Mouse (Mus musculus): ENCODE measurements at regions not wholly inside any gene's neighbourhood (a gene's known extent, or its start where the extent isn't known, plus 50 kb on each side); places are given as distances from the start of the nearest gene placed in this dataset.
"Not testable (repeated sequence)": the region's sequence is repeated elsewhere in the genome, so short reads cannot be mapped to it uniquely, and the experiment has no call there.

- H3K9ac ChIP-seq (ENCODE audit: low read depth, low read length), result no peak overlapping the region
- no peak for ATAC-seq (ENCODE audit: low FRiP score, low TSS enrichment)
- H3K27me3 ChIP-seq (ENCODE audit: control insufficient read depth, insufficient read depth, low read length), result no peaks in the 10 kb centered on the region
- H3K4me1 ChIP-seq (ENCODE audit: control insufficient read depth, insufficient read depth, low read length), result no peaks in the 10 kb centered on the region
- no peaks in the 10 kb centered on the region for H3K36me3 ChIP-seq (ENCODE audit: control insufficient read depth, insufficient read depth, low read length)
- H3K4me2 ChIP-seq (replicated peaks; ENCODE audit: low read depth, low read length), result no peak overlapping the region
- H3K27ac ChIP-seq (ENCODE audit: low read depth, low read length), result no peak overlapping the region
- H3K9me3 ChIP-seq (ENCODE audit: control insufficient read depth, low read length), result no peaks in the 10 kb centered on the region
- WGBS, result 85% methylated on average over 2 of the region's 2 CpGs
- H3K4me3 ChIP-seq (ENCODE audit: low read length), result no peak overlapping the region
Observed at GRCm38 (mm10) chrX:130525770-130526169, 776.2 kb downstream of the Diaph2 start.

GRCm38 (mm10) chrX:130533171-130534156 is 783.9 kb downstream of the Diaph2 start:
- Histone ChIP-seq H3K36me3 (ENCODE audit: control insufficient read depth, insufficient read depth, low read length) (no peaks in the 10 kb centered on the region), H3K27me3 (ENCODE audit: control insufficient read depth, insufficient read depth, low read length) (no peaks in the 10 kb centered on the region), H3K4me3 (ENCODE audit: low read length) (no peak overlapping the region), H3K27ac (ENCODE audit: low read depth, low read length) (no peak overlapping the region), H3K4me1 (ENCODE audit: control insufficient read depth, insufficient read depth, low read length) (no peaks in the 10 kb centered on the region), H3K4me2 (replicated peaks; ENCODE audit: low read depth, low read length) (no peak overlapping the region), H3K9ac (ENCODE audit: low read depth, low read length) (no peak overlapping the region), H3K9me3 (ENCODE audit: control insufficient read depth, low read length) (no peaks in the 10 kb centered on the region)
- 55% methylated on average over 9 of the region's 9 CpGs for WGBS
- ATAC-seq (ENCODE audit: low FRiP score, low TSS enrichment), result peak; percentile 52; the same call in 1 of the 2 replicates

- not testable (repeated sequence) for ATAC-seq (ENCODE audit: low FRiP score, low TSS enrichment); H3K4me3 ChIP-seq (ENCODE audit: low read length); H3K4me2 ChIP-seq (replicated peaks; ENCODE audit: low read depth, low read length); H3K4me1 ChIP-seq (ENCODE audit: control insufficient read depth, insufficient read depth, low read length); H3K9me3 ChIP-seq (ENCODE audit: control insufficient read depth, low read length); H3K27me3 ChIP-seq (ENCODE audit: control insufficient read depth, insufficient read depth, low read length); H3K36me3 ChIP-seq (ENCODE audit: control insufficient read depth, insufficient read depth, low read length); H3K9ac ChIP-seq (ENCODE audit: low read depth, low read length); H3K27ac ChIP-seq (ENCODE audit: low read depth, low read length)
- WGBS, result 91% methylated on average over 7 of the region's 8 CpGs
Observed at GRCm38 (mm10) chrX:130538771-130539170, 789.2 kb downstream of the Diaph2 start.

- Histone ChIP-seq H3K9ac (ENCODE audit: low read depth, low read length) (no peak overlapping the region), H3K27ac (ENCODE audit: low read depth, low read length) (no peak overlapping the region), H3K36me3 (ENCODE audit: control insufficient read depth, insufficient read depth, low read length) (no peaks in the 10 kb centered on the region), H3K9me3 (ENCODE audit: control insufficient read depth, low read length) (no peaks in the 10 kb centered on the region), H3K4me2 (replicated peaks; ENCODE audit: low read depth, low read length) (no peak overlapping the region), H3K4me1 (ENCODE audit: control insufficient read depth, insufficient read depth, low read length) (no peaks in the 10 kb centered on the region), H3K4me3 (ENCODE audit: low read length) (no peak overlapping the region), H3K27me3 (ENCODE audit: control insufficient read depth, insufficient read depth, low read length) (no peaks in the 10 kb centered on the region)
- WGBS, result 93% methylated on average over 5 of the region's 5 CpGs
- ATAC-seq (ENCODE audit: low FRiP score, low TSS enrichment), result no peak
Observed at GRCm38 (mm10) chrX:130548001-130548400, 798.5 kb downstream of the Diaph2 start.

GRCm38 (mm10) chrX:130549275-130549674 is 799.7 kb downstream of the Diaph2 start:
- no peaks in the 10 kb centered on the region for H3K36me3 ChIP-seq (ENCODE audit: control insufficient read depth, insufficient read depth, low read length)
- no peak overlapping the region for H3K4me3 ChIP-seq (ENCODE audit: low read length)
- H3K9ac ChIP-seq (ENCODE audit: low read depth, low read length), result no peak overlapping the region
- H3K27ac ChIP-seq (ENCODE audit: low read depth, low read length), result no peak overlapping the region
- no peaks in the 10 kb centered on the region for H3K4me1 ChIP-seq (ENCODE audit: control insufficient read depth, insufficient read depth, low read length)
- H3K9me3 ChIP-seq (ENCODE audit: control insufficient read depth, low read length), result no peaks in the 10 kb centered on the region
- H3K27me3 ChIP-seq (ENCODE audit: control insufficient read depth, insufficient read depth, low read length), result no peaks in the 10 kb centered on the region
- no peak overlapping the region for H3K4me2 ChIP-seq (replicated peaks; ENCODE audit: low read depth, low read length)
- ATAC-seq (ENCODE audit: low FRiP score, low TSS enrichment), result no peak
- WGBS, result 71% methylated on average over 3 of the region's 3 CpGs

- Histone ChIP-seq H3K4me2 (replicated peaks; ENCODE audit: low read depth, low read length) (no peak overlapping the region), H3K27ac (ENCODE audit: low read depth, low read length) (no peak overlapping the region), H3K4me1 (ENCODE audit: control insufficient read depth, insufficient read depth, low read length) (no peaks in the 10 kb centered on the region), H3K27me3 (ENCODE audit: control insufficient read depth, insufficient read depth, low read length) (no peaks in the 10 kb centered on the region), H3K36me3 (ENCODE audit: control insufficient read depth, insufficient read depth, low read length) (no peaks in the 10 kb centered on the region), H3K9me3 (ENCODE audit: control insufficient read depth, low read length) (no peaks in the 10 kb centered on the region), H3K9ac (ENCODE audit: low read depth, low read length) (no peak overlapping the region), H3K4me3 (ENCODE audit: low read length) (no peak overlapping the region)
- ATAC-seq (ENCODE audit: low FRiP score, low TSS enrichment), result no peak
- WGBS, result 75% methylated on average over 4 of the region's 4 CpGs
Observed at GRCm38 (mm10) chrX:130549925-130550324, 800.4 kb downstream of the Diaph2 start.

GRCm38 (mm10) chrX:130557251-130557650 is 807.7 kb downstream of the Diaph2 start:
- H3K4me1 ChIP-seq (ENCODE audit: control insufficient read depth, insufficient read depth, low read length), result no peaks in the 10 kb centered on the region
- no peaks in the 10 kb centered on the region for H3K9me3 ChIP-seq (ENCODE audit: control insufficient read depth, low read length)
- no peak overlapping the region for H3K4me3 ChIP-seq (ENCODE audit: low read length)
- H3K27ac ChIP-seq (ENCODE audit: low read depth, low read length), result no peak overlapping the region
- H3K9ac ChIP-seq (ENCODE audit: low read depth, low read length), result no peak overlapping the region
- no peak overlapping the region for H3K4me2 ChIP-seq (replicated peaks; ENCODE audit: low read depth, low read length)
- no peak for ATAC-seq (ENCODE audit: low FRiP score, low TSS enrichment)
- no peaks in the 10 kb centered on the region for H3K27me3 ChIP-seq (ENCODE audit: control insufficient read depth, insufficient read depth, low read length)
- no peaks in the 10 kb centered on the region for H3K36me3 ChIP-seq (ENCODE audit: control insufficient read depth, insufficient read depth, low read length)

GRCm38 (mm10) chrX:130577706-130578105 is 828.2 kb downstream of the Diaph2 start:
- Histone ChIP-seq H3K4me1 (ENCODE audit: control insufficient read depth, insufficient read depth, low read length) (no peaks in the 10 kb centered on the region), H3K9me3 (ENCODE audit: control insufficient read depth, low read length) (no peaks in the 10 kb centered on the region), H3K27me3 (ENCODE audit: control insufficient read depth, insufficient read depth, low read length) (no peaks in the 10 kb centered on the region), H3K9ac (ENCODE audit: low read depth, low read length) (no peak overlapping the region), H3K4me3 (ENCODE audit: low read length) (no peak overlapping the region), H3K27ac (ENCODE audit: low read depth, low read length) (no peak overlapping the region), H3K4me2 (replicated peaks; ENCODE audit: low read depth, low read length) (no peak overlapping the region), H3K36me3 (ENCODE audit: control insufficient read depth, insufficient read depth, low read length) (no peaks in the 10 kb centered on the region)
- no peak for ATAC-seq (ENCODE audit: low FRiP score, low TSS enrichment)
- 66% methylated on average over 5 of the region's 5 CpGs for WGBS

GRCm38 (mm10) chrX:130596631-130597030 is 847.1 kb downstream of the Diaph2 start:
- no peak overlapping the region for H3K27ac ChIP-seq (ENCODE audit: low read depth, low read length)
- no peak overlapping the region for H3K9ac ChIP-seq (ENCODE audit: low read depth, low read length)
- no peaks in the 10 kb centered on the region for H3K4me1 ChIP-seq (ENCODE audit: control insufficient read depth, insufficient read depth, low read length)
- no peaks in the 10 kb centered on the region for H3K9me3 ChIP-seq (ENCODE audit: control insufficient read depth, low read length)
- no peaks in the 10 kb centered on the region for H3K36me3 ChIP-seq (ENCODE audit: control insufficient read depth, insufficient read depth, low read length)
- no peak overlapping the region for H3K4me2 ChIP-seq (replicated peaks; ENCODE audit: low read depth, low read length)
- no peak overlapping the region for H3K4me3 ChIP-seq (ENCODE audit: low read length)
- no peak for ATAC-seq (ENCODE audit: low FRiP score, low TSS enrichment)
- H3K27me3 ChIP-seq (ENCODE audit: control insufficient read depth, insufficient read depth, low read length), result no peaks in the 10 kb centered on the region
- 35% methylated on average over 1 of the region's 1 CpGs for WGBS
